Mouse (Mus musculus): ENCODE data around the gene Pcbp1.

- TF ChIP-seq CTCF (IDR thresholded peaks at IDR 0.05; ENCODE audit: low read depth, low read length) (no peak), POLR2A (IDR thresholded peaks at IDR 0.05; ENCODE audit: insufficient read depth, low read length) (no peak)
Measured at GRCm38 (mm10) chr6:86527766-86528450, 1.8 kb upstream of the Pcbp1 start.

Data from ES-Bruce4 (cell line).